Mouse (Mus musculus) c-Kit-positive CD71-negative TER-119-negative erythroid progenitor cells, embryonic 14.5 days (primary cell): ENCODE results near the gene Abat.

Experiments
- DNase-seq: peaks from one replicate; pipeline ENCODE4 v3.0.0-alpha.2; 2013; ENCODE audit warnings: low read depth

The Abat gene

GRCm38 (mm10) chr16:8574316-8574715 lies 61.1 kb downstream of the Abat start:
- no peak for DNase-seq

GRCm38 (mm10) chr16:8576111-8576510 lies 62.9 kb downstream of the Abat start:
- no peak for DNase-seq

GRCm38 (mm10) chr16:8576901-8577300 lies 63.7 kb downstream of the Abat start:
- DNase-seq: no peak

- no peak for DNase-seq
Measured at GRCm38 (mm10) chr16:8578326-8578725, 65.1 kb downstream of the Abat start.

DNA sequence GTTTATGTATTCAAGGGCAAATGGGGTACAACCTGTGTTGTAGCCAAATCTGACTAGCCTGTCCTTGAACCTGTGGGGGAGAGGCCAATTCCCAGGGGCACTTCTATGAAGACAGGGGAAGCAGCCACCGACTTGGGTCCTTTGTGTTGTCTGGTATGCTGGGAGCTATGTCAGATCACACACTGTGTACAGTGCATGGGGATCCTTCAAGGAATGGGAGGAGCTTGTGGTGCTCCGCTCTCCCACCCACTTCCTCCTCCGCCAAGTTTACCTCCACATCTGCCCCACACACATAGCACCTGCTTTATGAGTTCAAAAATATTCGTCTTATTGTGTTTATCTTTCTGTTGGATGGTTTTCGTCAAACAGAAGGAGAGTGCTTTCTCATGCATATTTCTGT lies 66.3 kb downstream of the Abat start:
- DNase-seq: no peak

- DNase-seq: no peak
Measured at GRCm38 (mm10) chr16:8581661-8582239, 68.5 kb downstream of the Abat start.

DNA sequence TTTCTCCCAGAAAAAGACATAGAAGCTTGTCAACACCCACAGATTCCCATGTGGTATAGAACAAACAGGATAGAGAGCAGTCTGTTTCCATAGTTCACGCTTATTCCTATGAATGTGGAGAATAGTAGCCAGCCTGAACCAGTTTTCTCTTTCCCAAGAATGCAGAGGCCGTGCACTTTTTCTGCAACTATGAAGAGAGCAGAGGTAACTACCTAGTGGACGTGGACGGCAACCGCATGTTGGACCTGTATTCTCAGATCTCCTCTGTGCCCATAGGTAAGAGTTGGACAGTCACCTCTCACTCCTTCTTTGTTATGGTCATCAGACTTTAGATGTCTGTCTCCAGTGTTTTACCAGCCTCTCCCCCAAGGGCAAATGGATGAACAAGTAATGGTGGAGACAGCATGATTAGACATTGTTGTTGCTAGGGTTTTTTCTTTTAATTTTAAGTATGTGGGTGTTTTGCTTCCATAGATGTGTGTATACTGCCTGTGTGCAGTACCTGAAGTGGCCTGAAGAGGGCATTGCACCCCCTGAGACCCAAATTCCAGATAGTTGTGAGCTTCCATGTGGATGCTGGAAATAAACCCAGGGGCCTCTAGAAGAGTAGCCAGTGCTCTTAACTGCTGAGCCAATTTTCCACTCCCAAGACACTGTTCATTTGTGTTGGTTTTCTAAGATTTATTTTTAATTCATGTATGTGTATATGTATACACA lies 69.5 kb downstream of the Abat start:
- no peak for DNase-seq

GRCm38 (mm10) chr16:8584248-8584647 lies 71.0 kb downstream of the Abat start:
- no peak for DNase-seq

- no peak for DNase-seq
Measured at GRCm38 (mm10) chr16:8585056-8585455, 71.8 kb downstream of the Abat start.

DNA sequence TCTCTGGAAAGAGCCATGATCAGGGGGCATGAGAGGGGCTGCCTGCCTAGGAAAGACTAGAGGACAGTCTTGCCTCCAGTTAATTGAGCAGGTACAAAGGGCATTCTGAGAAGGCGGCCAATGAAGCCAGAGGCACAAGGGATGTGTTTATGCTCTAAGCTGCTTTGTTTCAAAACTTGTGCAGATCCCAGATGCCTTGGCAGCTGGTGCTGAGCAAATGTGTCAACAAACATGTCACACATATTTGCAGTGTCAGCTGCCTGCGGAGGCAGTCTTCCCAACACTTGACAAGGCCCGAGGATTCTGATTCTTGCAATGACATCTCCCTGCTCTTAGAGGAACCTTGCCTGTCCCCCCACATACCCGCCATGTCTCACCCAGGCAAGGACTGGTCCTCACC lies 82.2 kb downstream of the Abat start:
- DNase-seq: no peak

DNA sequence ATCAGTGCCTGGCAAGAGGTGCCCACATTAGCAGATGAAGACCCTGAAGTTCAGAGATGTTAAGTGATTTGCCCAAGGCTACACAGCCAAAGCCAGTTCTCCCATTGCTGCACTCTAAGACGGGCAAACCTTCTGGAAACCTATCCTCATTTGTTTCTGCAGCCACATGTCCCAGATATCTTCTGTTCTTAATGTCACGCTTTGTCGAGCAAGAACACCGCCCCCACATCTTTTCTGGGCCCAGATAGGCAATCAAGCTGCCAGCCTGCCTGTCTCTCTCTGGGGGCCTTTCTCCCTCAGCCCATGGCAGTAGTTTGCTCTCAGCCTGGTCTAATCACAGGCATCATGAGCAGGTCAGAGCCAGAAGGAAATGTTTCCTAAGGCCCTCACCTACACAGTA lies 83.1 kb downstream of the Abat start:
- DNase-seq: no peak

- no peak for DNase-seq
Measured at GRCm38 (mm10) chr16:8597516-8597915, 84.3 kb downstream of the Abat start.

DNA sequence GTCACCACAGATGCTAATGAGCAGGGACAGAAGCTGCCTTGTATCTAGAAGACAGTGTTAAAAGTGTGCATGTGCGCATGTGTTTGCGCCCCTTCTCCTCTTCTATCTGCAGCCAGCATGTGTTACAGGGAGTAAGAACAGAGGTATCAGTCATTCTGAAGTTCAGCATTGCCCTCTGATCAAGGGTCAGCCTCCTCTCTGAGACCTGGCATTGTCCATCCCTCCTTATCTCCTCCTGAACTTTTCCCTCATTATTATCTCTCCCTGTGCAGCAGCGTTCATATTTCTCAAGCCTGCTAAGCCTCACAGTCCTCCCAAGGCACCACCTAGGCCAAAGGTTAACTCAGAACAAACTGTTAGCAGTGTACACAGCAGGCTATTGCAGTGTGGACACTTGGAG lies 90.6 kb downstream of the Abat start:
- no peak for DNase-seq

GRCm38 (mm10) chr16:8610397-8610796 lies 97.2 kb downstream of the Abat start:
- no peak for DNase-seq

- DNase-seq: no peak
Measured at GRCm38 (mm10) chr16:8612214-8613005, 99.2 kb downstream of the Abat start.

GRCm38 (mm10) chr16:8613039-8613438 lies 99.8 kb downstream of the Abat start:
- no peak for DNase-seq

GRCm38 (mm10) chr16:8613447-8613846 lies 100.2 kb downstream of the Abat start:
- no peak for DNase-seq

GRCm38 (mm10) chr16:8619659-8620314 lies 106.6 kb downstream of the Abat start:
- DNase-seq: no peak

DNA sequence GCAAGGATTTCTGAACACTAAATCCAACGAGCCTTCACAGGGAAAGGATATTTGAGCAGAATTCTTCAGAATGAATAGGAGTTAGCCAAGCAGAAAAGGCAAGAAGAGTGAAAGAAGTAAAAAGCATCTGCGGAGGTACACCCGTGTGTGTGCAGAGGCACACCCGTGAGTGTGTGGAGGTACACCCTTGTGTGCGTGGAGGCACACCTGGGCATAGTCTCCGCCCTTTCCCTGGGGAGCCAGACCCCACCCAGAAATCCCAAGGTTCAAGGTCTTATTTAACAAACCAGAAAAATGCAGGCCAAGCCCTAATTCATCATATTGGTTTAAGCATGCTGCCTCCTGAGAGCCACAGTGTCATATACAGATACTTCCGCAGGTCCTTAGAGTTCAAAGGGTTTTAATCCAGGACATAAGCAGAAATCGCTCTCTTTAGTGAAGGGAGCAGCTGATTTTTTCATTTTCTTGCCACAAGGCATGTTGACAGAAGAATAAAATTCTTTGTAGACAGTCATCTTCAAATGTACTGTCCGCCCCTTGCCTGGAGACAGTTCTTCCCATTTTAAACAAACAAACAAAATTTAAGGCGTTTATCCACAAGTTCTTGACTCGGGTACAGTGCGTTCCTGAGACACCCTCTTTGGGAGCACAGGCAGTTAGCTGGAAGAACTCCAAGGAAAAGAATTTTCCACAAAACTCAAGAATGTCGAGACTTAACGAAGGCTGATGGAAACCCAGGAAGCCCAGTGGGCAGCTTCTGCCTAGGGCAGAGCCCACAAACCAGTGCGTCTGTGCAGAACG lies 107.3 kb downstream of the Abat start:
- DNase-seq: no peak

- DNase-seq: no peak
Measured at GRCm38 (mm10) chr16:8630419-8630818, 117.2 kb downstream of the Abat start.

DNA sequence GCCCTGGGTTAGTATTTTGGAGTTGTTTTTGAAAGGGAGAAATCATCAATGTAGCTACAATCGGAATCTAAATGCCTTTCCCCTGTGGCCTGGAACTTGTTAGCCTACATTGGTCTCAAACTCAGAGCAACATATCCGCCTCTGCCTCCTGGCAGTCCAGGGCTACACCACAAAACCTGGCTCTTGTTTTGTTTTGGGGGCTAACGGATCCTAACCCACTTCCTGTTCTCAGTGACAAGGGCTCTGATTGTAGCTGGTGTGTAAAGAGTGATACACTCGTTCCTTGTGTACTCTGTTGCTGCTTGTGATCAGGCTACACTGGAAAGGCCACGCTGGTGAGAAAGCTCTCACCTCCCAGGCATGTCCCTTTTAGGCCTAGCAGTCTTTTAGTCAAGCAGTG lies 118.2 kb downstream of the Abat start:
- no peak for DNase-seq

GRCm38 (mm10) chr16:8636867-8637216 lies 123.6 kb downstream of the Abat start:
- DNase-seq: no peak
